Mouse (Mus musculus) cortical plate, adult 2 months (tissue): ENCODE measurements around the gene Tgfb3.

ENCODE experiments used
- CTCF ChIP-seq: fragments of 200-500 bp; IDR thresholded peaks from 2 replicates; pipeline ENCODE4 v1.5.1; 2011; ENCODE audit warnings: mild to moderate bottlenecking, control low read depth, low read length; ENCODE audit not compliant: insufficient read depth; ENCODE audit errors: extremely low read depth
- POLR2A ChIP-seq: fragments of 200-500 bp; IDR thresholded peaks from 2 replicates; pipeline ENCODE4 v1.6.1; 2011; ENCODE audit warnings: mild to moderate bottlenecking, low read length, control low read depth; ENCODE audit not compliant: insufficient read depth; ENCODE audit errors: extremely low read depth

DNA sequence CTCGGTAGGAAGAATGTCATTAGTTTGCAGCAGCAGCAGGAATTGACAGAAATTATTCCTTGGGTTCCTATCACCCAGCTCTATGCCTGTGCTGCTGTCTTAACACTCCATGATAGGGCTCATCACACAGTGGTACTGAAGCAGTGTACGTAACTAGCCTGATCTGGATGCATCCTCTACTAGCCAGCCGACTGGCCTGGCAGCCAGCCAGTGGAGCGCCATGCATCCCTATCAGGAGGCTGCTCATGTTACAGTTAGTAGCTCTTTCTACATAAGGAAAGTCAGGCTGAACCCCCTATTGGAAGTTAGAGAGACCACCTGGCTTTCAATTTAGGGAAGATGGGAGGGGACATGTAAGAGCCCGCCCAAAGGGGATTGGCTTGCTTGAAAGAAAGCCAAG is 51.8 kb downstream of the Tgfb3 start:
- TF ChIP-seq CTCF (no peak), POLR2A (no peak)
